Mouse (Mus musculus) retina, postnatal 1 day (tissue): Measurements from ENCODE around the gene Hhat.

Experiments used
- DNase-seq: peaks from one replicate; pipeline ENCODE4 v3.0.0-alpha.2; 2012

Gene Hhat

DNA sequence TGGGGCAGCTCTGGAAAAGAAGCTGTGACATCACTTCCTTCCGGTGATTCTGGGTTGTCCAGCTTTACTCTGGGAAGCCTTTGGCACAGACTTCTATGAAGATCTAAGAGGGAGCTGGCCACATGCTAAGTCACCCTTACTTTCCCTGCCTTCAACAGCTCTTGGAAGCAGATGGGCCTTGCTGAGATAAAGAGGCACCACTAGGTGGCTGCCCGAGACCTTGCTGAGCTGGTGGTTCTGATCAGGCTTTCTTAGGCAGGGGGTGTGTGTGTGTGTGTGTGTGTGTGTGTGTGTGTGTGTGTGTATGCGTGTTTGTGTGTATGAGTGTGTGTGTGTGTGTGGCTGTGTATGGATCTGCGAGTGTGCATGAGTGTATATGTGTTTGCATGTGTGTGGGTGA is 13.4 kb upstream of the Hhat start:
- peak; percentile 81 for DNase-seq

DNA sequence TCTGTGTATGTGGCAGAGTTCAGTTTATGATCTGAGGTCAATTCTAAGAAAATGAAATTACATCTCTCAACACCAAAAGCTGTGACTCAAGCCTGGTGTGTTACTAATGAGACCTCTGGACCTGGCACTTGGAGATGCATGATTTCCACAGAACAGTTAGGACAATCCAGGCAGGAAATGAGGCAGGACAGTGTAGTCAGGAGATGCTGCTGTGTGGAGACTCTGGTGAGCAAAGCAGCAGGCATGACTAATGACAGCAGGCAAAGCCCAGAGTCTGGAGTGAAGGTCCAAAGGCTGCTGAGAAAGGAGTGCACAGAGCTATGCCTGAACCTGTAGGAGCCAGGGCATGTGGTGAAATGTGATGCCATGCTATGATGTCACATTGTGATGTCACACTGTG is 10.2 kb upstream of the Hhat start:
- no peak for DNase-seq

DNA sequence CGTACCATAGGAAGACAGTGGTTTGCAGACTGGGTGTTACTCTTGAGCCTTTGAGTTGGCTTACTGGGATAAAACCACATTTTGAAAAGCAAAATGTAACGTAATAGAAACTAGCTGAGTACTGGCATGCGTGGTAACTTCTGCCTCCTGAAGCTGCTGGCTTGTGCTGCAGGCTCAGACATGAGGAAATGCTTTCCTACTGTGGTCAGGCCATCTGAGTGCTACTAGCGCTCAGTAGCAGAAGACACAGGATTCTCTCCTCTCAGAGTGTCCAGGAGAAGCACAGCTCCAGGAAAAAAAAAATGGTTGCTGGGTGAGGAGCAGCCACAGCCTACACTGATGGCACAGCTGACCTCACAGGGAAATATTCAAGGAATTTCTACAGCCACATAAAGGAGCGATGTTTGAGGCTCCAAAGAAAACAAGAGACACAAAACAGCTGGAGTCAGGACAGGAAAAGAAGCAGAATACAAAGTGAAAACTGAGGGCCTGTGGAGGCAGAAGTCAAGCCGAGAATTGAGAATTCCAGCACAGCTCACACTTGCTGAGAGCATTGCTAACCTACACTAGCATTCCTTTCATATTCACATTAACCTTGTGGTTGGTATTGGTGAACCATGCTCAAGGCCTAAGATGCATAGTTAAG is 8.0 kb upstream of the Hhat start:
- DNase-seq: no peak

- DNase-seq: no peak
Observed at GRCm38 (mm10) chr1:192778206-192778605, 7.2 kb upstream of the Hhat start.

DNA sequence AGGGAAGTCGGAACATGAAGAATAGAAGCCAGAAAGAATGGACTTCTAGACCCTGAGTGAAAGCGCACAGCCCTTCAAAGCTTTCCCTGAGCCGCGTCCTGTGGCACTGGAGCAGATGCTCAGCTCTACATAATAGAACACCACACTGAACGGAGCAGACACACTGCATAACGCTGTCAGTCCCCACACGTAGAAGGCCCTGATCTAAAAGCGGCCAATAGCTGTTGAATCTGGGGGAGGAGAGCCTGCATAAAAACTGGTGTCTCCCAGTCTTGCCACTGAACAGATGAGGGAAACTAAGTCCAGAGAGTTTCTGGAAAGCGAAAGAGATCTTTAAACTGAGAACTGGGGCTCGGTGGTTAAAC is 911 bp downstream of the Hhat start:
- peak; percentile 67 for DNase-seq

- DNase-seq: no peak
Observed at GRCm38 (mm10) chr1:192765531-192765930, 5.5 kb downstream of the Hhat start.

DNA sequence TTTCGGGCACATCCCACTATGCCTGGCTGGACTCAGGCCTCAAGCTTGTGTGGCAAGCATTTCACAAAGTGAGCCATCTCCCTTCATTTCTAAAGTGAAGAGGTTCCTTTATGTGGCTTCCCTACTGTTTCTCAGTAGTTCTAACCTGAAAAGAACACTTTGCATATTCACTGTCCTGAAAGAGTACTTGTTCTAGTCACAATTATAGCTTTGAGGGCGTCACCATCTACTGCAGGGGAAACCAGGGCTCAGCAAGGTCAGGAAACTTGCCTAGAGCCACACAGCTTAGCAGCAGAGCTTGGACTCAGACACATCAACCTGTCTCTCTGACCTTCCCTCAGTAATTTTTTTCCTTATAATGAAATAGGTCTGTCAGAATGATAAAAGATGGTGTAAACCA is 6.5 kb downstream of the Hhat start:
- DNase-seq: no peak

DNA sequence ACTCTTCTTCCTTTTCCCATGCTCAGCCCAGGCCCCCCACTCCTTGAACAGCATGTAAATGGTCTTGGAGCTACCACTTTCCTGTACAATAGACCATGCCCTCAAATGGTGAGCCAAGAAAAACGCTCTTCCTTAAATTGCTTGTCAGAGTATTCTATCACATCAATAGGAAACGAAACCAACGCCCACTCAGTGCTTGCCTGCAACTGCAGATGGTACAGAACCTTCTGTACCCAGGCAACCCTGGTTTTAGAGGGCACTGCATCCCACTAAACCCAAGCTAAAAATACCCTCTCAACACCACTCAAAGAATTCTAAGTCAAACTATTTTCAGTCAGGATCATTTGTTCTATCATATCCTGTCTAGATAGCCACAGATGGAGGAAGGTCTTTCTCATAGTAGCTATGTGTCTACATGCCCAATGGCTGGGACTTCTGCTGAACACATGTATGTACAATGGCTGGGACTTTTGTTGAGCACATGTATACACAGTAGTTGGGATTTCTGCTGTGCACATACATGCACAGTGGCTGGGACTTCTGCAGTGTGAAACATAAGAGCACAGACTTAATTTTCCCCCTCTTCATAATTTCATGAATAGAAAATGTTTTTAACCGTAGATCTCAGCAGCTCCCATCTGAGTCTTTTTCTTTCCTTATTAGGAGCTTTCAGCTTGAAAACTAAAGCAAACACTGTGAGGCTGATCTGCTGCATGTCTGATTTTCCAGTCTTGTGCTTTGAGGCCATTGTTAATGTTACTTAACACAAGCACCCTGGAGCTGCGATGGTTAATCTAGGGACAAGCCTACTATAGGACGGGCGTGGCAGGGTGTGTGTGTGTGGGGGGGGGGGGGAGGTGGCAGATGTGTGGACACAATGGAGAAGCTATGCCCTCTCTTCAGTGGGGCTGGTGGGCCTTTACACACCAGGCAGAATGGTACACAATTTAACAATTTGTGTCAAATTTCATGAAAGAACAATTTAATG is 7.8 kb downstream of the Hhat start:
- DNase-seq: no peak

DNA sequence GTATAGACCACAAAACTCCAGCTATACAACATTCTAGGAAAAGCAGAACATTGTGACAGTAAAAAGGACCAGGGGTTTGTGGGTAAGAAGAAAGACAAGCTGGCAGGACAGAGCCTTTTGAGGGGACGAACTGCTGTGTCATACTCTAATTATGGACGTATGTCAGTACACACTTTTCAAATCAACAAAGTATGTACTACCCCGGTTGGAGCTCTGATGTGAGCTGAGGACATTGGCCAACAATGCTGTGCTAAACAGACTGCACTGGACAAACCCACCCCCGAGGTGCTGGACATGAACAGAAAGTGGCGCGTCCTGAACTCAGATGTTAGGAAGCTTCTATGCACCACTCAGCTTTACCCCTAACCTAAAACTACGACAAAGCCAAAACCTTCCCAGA is 14.3 kb downstream of the Hhat start:
- no peak for DNase-seq

DNA sequence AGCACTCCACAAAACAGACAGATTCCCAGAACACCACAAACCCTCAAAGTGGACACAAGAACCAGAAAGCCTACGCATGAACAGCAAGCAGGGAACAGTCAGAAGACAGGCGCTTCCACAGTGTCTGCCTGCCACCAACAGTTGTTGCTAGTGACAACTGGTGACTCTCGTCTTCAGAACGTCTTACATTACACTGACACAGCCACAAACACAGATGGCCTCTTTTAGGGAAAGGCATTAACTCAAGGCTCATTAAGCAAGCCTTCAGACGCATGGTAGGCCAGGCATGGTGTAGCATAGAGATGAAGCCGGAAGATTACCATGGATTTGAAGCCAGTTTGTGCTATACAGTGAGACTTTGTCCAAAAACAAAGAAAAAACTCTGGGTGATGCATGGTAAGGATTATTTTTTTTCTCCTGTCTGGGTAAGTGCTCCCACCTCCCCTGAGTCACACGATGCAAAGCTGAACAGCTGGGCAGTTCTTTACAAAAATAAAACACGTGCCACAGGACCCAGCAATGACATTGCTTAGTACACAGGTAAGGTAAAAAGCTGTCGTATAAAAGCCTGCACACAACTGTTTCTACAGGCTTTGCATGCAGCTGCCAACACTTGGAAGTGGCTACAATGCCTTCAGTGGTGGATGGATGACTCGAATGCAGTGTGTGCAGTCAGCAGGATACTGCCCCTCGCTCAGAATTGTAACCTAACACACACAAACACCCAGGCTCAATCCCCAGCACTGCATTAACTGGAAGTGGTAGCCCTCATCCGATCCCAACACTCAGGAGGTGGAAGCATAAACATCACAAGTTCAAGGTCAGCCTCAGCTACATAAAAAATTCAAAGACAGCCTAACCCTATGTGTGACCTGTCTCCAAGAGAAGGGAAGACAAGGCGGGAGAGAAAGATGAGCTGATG is 15.1 kb downstream of the Hhat start:
- DNase-seq: peak; percentile 88

GRCm38 (mm10) chr1:192755246-192755645 is 15.8 kb downstream of the Hhat start:
- peak; percentile 51 for DNase-seq

DNA sequence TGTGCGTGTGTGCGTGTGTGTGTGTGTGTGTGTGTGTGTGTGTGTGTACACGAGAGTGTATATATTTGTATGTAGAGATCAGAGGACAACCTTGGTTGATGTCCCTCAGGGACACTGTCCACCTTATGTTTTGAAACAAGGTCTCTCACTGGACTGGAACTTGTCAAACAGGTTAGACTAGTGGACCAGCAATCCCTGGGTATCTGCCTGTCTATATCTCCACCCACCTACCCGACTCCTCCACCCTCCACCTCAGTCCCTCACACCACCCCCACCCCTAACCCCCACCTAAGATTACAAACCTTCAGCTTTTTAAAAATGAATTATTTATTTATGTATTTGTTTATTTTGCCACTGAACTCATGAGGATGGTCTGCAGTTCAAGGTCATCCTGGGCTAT is 16.8 kb downstream of the Hhat start:
- DNase-seq: no peak

- DNase-seq: peak; percentile 75
Observed at GRCm38 (mm10) chr1:192752659-192753601, 18.1 kb downstream of the Hhat start.

DNA sequence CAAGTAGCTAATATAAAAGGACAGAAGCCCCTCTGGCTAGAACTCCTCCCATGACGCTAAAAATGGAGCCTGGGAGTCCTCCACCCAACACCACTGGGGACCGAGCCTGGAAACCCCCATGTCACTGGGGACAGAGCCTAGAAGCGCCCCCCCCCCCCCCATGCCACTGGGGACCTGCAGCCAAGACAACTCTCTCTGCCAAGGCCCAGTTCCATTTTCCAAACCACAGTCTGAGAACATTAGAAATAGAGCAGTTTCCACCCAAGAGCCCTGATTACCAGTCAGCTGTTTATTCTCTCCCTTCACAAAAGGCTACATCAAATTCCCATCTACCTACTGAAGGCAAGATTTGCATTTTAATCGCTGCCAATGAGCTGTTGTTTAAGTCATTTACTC is 21.0 kb downstream of the Hhat start:
- no peak for DNase-seq

DNA sequence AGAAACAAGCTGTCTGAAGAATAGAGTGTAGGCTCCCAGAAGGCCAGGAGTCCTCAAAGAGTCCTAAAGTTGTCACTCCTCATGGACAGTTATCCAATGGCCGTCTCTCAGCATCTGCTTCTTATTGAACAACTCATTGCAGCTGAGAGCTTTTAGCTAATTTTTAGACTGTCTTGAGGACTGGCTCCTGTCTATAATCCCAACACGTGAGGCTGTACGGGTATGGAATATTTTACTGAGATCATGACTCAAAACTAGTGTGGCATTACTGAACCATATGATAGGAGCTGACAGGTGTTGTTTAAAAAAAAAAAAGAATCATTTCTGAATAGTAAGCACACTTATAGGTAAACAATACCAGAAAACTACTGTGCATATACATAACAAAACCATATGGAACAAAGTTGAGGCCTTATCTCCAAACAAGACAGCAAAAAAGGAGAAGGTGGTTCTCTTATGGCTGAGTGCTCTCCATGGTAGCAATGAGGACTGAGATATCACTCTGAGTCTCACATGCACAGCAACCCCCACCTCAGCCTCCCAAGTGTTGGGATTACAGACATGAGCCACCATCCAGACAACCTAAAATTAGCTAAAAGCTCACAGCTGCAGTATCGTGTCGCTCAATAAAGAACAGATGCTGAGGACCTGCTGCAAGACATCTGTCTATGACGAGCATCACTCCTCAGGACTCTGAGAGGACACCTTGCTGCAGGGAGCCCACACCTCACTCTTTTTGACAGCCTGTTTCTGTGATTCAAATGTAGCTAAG is 21.6 kb downstream of the Hhat start:
- DNase-seq: no peak

DNA sequence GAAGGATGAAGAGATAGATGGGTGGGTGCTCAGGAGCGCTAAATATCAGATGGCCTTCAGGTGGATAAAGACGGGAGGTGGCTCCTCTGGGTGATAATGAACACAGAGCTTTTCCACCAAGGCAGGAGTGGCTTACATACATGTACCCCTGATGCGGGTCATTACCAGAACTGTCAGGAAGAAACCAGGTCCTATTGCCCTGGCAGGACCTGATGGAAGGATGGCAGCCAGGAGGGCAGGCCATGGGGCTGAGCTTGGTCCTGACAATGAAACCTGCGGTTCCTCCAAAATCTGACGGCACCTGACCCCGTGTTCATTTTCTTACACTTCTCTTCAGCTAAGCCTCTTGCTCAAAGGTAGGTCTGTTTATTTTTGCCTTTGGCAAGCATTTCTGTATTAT is 24.8 kb downstream of the Hhat start:
- DNase-seq: no peak

DNA sequence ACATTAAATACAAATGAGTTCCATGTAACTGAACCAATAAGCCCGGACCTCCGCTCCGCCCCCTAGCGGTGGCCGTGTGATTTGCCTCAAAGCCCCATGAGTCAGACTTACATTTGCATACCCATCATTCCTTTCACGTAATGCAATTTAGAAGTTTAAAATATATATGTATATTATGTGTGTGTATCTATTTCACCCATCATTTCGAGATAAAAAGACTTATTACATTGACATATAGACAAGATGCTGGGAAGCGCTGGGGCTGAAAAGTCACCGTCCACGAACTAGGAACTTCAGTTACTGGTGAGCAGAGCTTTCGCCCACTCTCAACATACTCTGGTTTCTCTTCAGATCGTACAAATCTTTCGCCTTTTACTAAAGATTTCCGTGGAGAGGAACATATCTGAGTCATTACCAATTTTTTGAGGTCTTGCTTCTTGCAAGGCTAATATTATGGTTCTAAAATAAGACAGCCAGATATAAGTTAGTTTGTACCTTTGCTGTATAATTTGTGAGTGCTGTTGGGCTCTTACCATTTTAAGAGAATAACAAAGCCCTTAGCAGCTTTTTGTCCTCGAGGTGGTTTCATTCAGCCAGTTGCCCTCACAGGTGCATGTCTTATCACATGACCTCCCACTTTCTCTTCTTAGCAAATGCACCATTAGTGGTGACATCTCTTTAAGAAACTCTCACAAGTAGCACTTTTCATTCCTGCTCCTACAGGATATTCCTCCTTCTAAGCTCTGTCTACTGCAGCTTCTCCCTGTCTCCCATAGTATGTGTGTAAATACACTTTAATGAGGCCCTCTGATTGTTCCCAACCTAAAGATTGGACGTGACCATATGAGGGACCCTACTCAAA is 25.6 kb downstream of the Hhat start:
- peak; percentile 52 for DNase-seq

- DNase-seq: no peak
Observed at GRCm38 (mm10) chr1:192744880-192745239, 26.2 kb downstream of the Hhat start.

GRCm38 (mm10) chr1:192742394-192743251 is 28.4 kb downstream of the Hhat start:
- no peak for DNase-seq
